Mouse (Mus musculus): ENCODE data around the gene Oas1f.

- TF ChIP-seq CTCF (conservative IDR thresholded peaks at IDR 0.05 in 1 of 2, IDR thresholded peaks at IDR 0.05 in 1 of 2; ENCODE audit: low read depth in 2 of 2, low read length in 2 of 2) (no peak), POLR2A (IDR thresholded peaks at IDR 0.05; ENCODE audit: low read depth, low read length) (no peak), ZKSCAN1 (IDR thresholded peaks at IDR 0.05; ENCODE audit: borderline replicate concordance, low read depth, low read length) (no peak), ZNF384 (IDR thresholded peaks at IDR 0.05; ENCODE audit: low read depth, low read length) (no peak), MAFK (IDR thresholded peaks at IDR 0.05; ENCODE audit: insufficient replicate concordance, low read length) (no peak), HCFC1 (IDR thresholded peaks at IDR 0.05; ENCODE audit: low read depth, low read length) (no peak)
Measured at GRCm38 (mm10) chr5:120859241-120859640, 12.1 kb downstream of the Oas1f start.

Data from CH12.LX (cell line).